Mouse (Mus musculus) embryonic fibroblast, embryonic 13.5 days (primary cell): ENCODE measurements around the gene Mrpl10. TPM values are rescaled to one million over a fixed set of nuclear protein-coding genes. Genes with fewer than 3 reads are reported as not detected.

ENCODE experiments used
- H3K27ac ChIP-seq: 2 replicates; pipeline ENCODE4 v1.5.1; 2012; ENCODE audit warnings: low read length, control low read depth, inconsistent platforms; ENCODE audit not compliant: insufficient read depth
- H3K4me1 ChIP-seq: 2 replicates; pipeline ENCODE4 v1.6.1; 2011; ENCODE audit warnings: low read length; ENCODE audit not compliant: control insufficient read depth, insufficient read depth
- H3K4me3 ChIP-seq: 2 replicates; pipeline ENCODE4 v1.5.1; 2011; ENCODE audit warnings: mild to moderate bottlenecking, control low read depth, low read length; ENCODE audit not compliant: insufficient read depth
- CTCF ChIP-seq: IDR thresholded peaks from 2 replicates; pipeline ENCODE4 v1.5.1; 2011; ENCODE audit warnings: mild to moderate bottlenecking, control low read depth, low read length, moderate library complexity, borderline replicate concordance; ENCODE audit not compliant: insufficient read depth
- POLR2A ChIP-seq: IDR thresholded peaks from 2 replicates; pipeline ENCODE4 v1.6.1; 2011; ENCODE audit warnings: low read depth, mild to moderate bottlenecking, control low read depth, low read length, moderate library complexity
- polyA plus RNA-seq: library from polyadenylated mRNA; stranded (reverse); fragments of >200 nt; gene quantifications from 2 replicates; pipeline ENCODE4 v1.2.4, GENCODE M21; 2011; ENCODE audit warnings: low read depth; ENCODE audit not compliant: missing spikeins, insufficient read length

Gene Mrpl10
- polyA plus RNA-seq, 1 experiment, result 62.8 TPM

DNA sequence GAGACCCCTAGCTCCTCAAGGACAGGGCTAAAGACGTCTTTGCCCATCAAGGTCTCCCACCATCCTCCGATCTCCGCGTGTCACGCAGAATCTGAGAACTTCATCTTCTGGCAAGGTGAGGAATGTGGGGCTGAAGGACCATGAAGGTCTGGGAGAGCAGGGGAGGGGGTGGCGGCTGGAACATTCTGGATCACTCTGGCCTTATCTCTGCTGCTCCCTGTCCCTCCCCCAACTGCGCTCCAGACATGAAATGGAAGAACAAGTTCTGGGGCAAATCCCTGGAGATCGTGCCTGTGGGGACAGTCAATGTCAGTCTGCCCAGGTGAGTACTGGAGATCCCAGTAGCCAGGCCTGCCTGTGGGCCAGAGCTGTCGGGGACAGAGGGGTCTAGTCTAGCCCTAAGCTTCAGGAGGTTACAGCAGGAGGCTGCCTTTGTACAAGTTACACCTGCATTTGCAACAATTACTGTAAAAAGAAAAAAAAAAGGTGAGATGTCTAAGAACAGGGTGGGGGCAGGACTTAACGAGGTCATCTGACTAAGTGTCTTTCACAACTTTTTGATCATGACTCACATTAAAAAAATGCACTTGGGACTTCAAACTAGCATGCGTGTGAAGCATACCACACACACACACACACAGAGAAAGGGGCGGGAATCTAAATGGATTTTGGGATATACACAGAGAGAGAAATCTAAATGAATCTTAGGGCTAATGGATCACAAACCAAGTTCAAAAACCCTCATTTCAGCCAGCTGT, 24.4 kb downstream of the Mrpl10 start:
- no peak overlapping the region for H3K4me3 ChIP-seq
- TF ChIP-seq CTCF (no peak), POLR2A (no peak)
- H3K27ac ChIP-seq, result no peak overlapping the region
- H3K4me1 ChIP-seq, result no peaks in the 10 kb centered on the region

DNA sequence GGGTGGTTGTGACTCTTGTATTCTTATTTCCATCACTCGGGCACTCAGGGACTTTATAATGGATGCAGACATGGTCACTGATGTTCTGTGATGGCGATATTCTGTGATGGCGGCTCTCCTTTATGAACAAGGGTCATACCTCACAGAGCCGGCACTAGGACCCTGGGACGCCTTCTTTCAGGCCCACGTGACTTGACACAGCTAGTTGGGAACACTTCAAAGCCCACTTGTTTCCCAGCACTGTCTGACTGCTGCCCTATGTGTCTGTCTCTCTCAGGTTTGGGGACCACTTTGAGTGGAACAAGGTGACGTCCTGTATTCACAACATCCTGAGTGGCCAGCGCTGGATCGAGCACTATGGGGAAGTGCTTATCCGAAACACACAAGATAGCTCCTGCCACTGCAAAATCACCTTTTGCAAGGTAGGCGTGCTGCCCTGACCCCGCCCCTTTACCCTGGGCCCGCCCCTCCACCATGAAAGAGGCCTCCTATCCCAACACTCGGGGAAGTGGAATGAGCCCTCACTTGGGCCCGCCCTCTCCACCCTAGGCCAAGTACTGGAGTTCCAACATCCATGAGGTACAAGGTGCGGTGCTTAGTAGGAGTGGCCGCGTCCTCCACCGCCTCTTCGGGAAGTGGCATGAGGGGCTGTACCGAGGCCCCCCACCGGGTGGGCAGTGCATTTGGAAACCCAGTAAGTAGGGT, 25.4 kb downstream of the Mrpl10 start:
- no peaks in the 10 kb centered on the region for H3K4me1 ChIP-seq
- no peak for TF ChIP-seq CTCF
- no peak for TF ChIP-seq POLR2A
- no peak overlapping the region for H3K27ac ChIP-seq
- no peak overlapping the region for H3K4me3 ChIP-seq

- no peak overlapping the region for H3K27ac ChIP-seq
- TF ChIP-seq CTCF, result no peak
- TF ChIP-seq POLR2A, result no peak
- no peaks in the 10 kb centered on the region for H3K4me1 ChIP-seq
- H3K4me3 ChIP-seq, result no peak overlapping the region
Observed at GRCm38 (mm10) chr11:97069333-97069732, 28.0 kb downstream of the Mrpl10 start.

GRCm38 (mm10) chr11:97069770-97070169, 28.4 kb downstream of the Mrpl10 start:
- H3K27ac ChIP-seq, result no peak overlapping the region
- no peaks in the 10 kb centered on the region for H3K4me1 ChIP-seq
- no peak for TF ChIP-seq POLR2A
- H3K4me3 ChIP-seq, result no peak overlapping the region

GRCm38 (mm10) chr11:97071129-97071528, 29.8 kb downstream of the Mrpl10 start:
- no peak overlapping the region for H3K4me3 ChIP-seq
- H3K4me1 ChIP-seq, result no peaks in the 10 kb centered on the region
- H3K27ac ChIP-seq, result no peak overlapping the region
- no peak for TF ChIP-seq POLR2A
- no peak for TF ChIP-seq CTCF

- H3K4me1 ChIP-seq, result no peaks in the 10 kb centered on the region
- no peak overlapping the region for H3K27ac ChIP-seq
- TF ChIP-seq POLR2A (no peak), CTCF (peak; percentile 30; the same call in 1 of the 2 replicates)
- H3K4me3 ChIP-seq, result no peak overlapping the region
Observed at GRCm38 (mm10) chr11:97072533-97072932, 31.2 kb downstream of the Mrpl10 start.

- Histone ChIP-seq H3K4me1 (no peaks in the 10 kb centered on the region), H3K27ac (no peak overlapping the region), H3K4me3 (no peak overlapping the region)
- no peak for TF ChIP-seq CTCF
- no peak for TF ChIP-seq POLR2A
Observed at GRCm38 (mm10) chr11:97074235-97074634, 32.9 kb downstream of the Mrpl10 start.

DNA sequence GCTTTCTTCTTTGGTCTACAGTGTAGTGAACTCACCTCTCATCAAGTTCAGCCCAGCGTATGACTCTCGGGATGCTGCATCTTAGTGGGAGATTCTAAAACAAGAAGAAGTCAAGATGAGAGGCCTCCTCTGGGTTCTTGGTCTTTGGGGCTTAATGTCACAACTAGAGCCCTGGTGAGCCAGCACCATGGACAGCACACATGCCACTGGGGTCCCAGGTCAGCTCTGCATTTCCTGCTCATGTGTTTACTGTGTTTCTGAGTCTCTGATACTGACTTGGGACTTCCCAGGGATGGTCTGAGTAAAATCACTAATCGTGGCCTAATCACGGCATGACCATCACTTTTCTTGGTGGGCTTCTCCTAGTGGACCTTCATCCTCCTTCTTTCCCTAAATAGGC, 37.4 kb downstream of the Mrpl10 start:
- no peak for TF ChIP-seq POLR2A
- no peak for TF ChIP-seq CTCF
- H3K27ac ChIP-seq, result no peak overlapping the region
- 0 out of 2 replicates have a peak, but pooled peaks cover 6% of the 10 kb centered on the region for H3K4me1 ChIP-seq
- H3K4me3 ChIP-seq, result no peak overlapping the region

- TF ChIP-seq POLR2A (no peak), CTCF (no peak)
- Histone ChIP-seq H3K4me1 (peaks cover 9% of the 10 kb centered on the region; the same call in 1 of the 2 replicates), H3K27ac (no peak overlapping the region), H3K4me3 (no peak overlapping the region)
Observed at GRCm38 (mm10) chr11:97080291-97080690, 38.9 kb downstream of the Mrpl10 start.

DNA sequence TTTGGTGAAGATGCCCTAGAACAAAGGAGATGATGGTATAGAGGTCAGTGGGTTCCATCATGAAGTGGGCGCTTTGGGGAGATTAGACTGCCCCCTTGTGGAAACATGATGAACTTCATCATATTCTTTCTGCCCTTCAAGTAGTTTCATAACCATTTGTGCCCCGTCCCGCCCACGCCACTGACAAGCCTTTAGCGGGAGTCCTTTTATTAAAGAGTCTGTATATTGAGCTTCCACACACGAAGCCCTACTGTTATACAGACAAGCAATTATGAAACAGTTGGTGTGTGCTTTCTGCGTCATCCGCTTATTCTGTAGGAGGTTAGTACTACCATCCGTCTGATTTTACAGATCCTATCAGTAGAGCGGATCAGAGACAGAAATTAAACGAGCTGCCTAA, 41.6 kb downstream of the Mrpl10 start:
- H3K4me3 ChIP-seq, result no peak overlapping the region
- TF ChIP-seq CTCF (no peak), POLR2A (no peak)
- H3K4me1 ChIP-seq, result peaks cover 9% of the 10 kb centered on the region; the same call in 1 of the 2 replicates
- no peak overlapping the region for H3K27ac ChIP-seq
